Mouse (Mus musculus) hematopoietic stem cell, adult 5-6 weeks (primary cell): ENCODE results near the gene Sdc4. TPM values are rescaled to one million over a fixed set of nuclear protein-coding genes. Genes with fewer than 3 reads are reported as not detected.
A peak's percentile ranks its signal among the peaks of the same experiment; 100 is the strongest.

ENCODE experiments used
- ATAC-seq, 2 experiments: fragments of 125-278 bp in 1 of 2; replicated peaks in 1 of 2; 2 replicates each; pipeline ENCODE4 v1.8.0; 2016 to 2017; ENCODE audit warnings: inconsistent platforms in 2 of 2, mild to moderate bottlenecking in 2 of 2, moderate number of reproducible peaks in 2 of 2, low read depth in 1 of 2, moderate TSS enrichment in 1 of 2; ENCODE audit not compliant: low FRiP score in 2 of 2, poor library complexity in 2 of 2, severe bottlenecking in 2 of 2, insufficient read depth in 1 of 2, low TSS enrichment in 1 of 2
- total RNA-seq: library from RNA; stranded (forward); fragments of 172-1452, 232-1000 nt; gene quantifications from 2 replicates; pipeline ENCODE4 v1.2.3, GENCODE M21; 2017

Gene Sdc4
- total RNA-seq, 1 experiment from 2014 or later = 11.6 TPM

DNA sequence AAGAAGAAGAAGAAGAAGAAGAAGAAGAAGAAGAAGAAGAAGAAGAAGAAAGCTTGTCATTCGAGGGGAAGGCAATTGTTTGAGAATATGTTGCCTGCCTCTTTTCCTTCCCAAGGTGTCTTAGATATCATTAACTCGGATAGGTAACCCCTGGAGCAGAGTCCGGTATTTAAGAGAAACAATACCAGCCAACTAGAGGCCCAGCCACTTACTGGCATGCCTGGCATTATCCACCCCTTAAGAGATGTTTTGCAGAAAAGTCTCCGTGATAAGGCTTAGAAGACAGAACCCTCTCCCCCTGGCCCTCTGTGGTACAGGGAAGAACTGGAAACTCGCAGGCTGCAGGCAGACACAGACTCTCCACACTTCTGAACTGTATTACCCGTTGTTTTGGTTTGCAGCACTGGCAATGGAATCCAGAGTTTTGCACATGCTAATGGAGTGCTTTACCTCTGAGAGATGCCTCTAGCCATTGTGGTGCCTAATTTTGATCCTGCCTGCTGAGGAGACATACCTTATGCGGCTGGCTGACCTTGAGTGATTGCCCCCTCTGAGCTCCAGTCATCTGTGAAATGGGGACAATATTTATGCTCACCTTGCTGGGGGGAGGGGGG is 10.3 kb upstream of the Sdc4 start:
- no peak for ATAC-seq

DNA sequence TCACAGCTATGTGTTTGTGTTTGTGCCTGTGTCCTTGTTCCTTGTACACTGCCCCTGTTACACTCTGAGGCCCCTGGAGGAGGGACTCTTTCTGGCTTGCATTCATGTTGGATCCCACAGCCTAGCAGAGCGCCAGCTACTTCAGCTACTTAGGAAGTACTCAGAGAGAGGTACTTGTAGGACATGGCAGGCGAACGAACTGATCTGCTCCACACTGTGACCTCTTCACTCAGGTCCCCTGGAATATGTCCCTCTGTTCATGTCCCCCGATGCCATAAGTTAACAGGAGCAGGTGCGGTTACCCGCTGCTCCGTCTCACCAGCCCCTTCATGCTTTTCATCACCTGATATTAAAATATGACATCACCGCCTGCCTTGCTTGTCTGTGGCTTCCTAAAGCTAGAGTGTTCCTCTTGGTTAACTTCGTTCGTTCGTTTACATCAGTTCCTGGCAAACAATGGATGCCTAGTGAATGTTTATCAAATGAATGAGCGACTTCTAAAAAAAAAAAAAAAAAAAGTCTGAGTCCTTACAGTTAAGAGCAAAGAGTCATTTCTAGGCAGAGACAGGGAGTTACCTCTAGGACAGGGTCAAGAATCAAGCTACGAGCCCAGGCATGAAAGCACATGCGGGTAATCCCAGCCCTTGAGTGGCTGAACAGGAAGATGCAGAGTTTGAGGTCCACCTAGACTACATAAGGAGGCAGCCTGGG is 9.5 kb upstream of the Sdc4 start:
- no peak for ATAC-seq

- ATAC-seq = 0 out of 4 replicates have a peak, but pooled peaks of 1 of the 2 experiments have one; percentile 32
These were observed 8.5 kb upstream of the Sdc4 start for GRCm38 (mm10) chr2:164452000-164452676.

DNA sequence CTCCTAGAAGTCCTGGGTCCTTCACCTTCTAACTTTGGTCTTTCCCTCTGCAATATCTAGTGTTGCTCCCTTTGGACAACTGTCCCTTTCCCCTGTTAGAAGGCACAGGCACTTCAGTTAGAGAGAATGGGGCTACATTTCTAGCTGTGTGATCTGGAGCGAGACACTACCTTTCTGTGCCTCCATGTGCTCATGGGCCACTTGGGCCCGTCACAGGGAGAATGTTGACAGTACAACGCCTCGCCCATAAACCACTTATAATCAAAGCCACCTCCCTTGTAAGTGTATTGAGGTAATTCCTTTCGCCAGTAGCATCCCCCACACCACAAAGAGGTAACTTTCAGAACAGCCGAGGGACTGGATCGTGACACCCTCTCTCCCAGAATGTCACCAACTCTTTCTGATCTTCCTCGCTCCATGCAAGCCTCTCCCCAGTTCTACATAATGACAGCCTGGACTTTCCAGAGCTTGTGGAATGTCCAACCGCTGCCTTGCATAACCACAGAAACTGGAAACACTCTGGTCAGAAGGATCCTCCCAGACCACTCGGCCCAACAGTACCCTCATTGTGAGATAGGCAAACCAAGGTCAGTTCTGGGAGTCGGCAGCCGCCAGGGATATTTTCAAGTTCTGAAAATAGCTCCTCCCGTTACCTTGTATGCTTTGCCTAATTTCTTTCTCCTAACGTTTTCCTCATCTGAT is 5.8 kb upstream of the Sdc4 start:
- ATAC-seq = no peak

GRCm38 (mm10) chr2:164448921-164449320 is 5.2 kb upstream of the Sdc4 start:
- ATAC-seq = no peak

DNA sequence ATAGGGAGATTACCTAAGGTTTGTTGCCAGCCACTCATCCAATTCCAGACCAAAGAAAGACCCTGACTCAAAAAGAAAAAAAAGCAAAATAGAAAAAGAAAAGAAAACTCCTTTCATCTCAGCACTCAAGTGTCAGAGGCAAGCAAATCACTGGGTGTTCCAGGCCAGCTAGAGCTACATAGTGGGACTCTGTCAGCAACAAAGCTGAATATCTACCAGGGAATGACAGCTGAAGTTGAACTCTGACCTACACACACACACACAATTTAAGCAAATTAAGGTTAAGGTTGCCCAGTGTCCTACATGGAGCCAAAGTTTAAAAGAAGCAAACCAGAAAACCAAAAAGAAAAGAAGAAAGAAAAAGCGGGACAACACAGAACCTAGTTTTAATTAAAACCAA is 4.5 kb upstream of the Sdc4 start:
- no peak for ATAC-seq

DNA sequence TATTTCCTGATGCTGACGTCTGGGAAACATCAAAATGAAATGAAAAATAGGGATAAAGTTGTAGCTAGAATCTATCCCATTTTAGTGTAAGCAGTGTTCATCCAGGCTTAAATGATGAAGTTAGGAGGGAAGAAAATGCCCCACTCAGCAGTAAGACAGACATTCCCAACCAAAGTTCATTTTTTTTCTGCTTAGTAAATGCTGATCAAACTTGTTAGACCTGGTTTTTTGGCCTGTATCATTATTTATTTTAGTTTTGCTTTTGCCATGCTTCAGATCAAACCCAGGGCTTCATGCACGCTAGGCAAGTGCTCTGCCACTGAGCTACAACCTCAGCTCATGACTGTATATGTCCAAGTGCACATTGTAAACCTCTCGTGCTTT is 2.4 kb upstream of the Sdc4 start:
- no peak for ATAC-seq

- ATAC-seq = no peak
These were observed 1.9 kb upstream of the Sdc4 start for GRCm38 (mm10) chr2:164445399-164446085.

DNA sequence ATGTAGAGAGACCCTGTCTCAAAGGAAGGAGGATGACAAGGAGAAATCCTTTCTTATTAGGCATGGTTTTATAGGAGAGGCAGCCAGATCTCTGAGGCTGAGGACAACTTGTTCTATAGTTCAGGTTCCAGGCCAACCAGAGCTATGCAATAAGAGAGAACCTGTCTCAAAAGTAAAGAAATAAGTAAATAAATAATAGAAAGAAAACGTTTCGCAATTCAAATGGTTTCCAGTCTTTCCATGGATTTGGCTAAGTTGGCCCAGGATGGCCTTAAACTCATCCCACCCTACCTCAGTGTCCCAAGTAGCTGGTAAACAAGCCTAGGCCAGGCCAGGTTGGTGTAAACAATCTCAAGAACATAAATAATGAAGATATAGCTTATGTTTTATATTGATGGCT is 1.0 kb upstream of the Sdc4 start:
- no peak for ATAC-seq

DNA sequence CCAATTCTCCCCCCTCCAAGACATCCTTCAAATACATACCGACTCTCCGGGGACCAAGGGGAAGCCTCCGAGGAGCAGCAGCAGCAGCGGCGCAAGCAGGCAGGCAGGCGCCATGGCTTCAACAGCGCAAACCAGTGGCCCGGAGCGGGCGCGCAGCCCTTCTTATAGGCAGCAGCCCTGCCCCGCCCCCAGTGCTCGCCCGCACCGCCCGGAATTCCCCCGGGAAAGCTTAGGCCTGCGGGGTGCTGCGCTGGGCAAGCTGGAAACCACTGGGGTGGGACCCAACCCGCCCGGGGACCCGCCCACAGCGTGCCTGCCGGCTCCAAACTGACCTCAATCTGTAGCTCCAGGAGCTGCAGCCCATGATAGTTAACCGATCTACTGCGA is 643 bp downstream of the Sdc4 start:
- ATAC-seq = peak in 1 of 2 experiments; percentile 35; a peak in 1 of 4 replicates

DNA sequence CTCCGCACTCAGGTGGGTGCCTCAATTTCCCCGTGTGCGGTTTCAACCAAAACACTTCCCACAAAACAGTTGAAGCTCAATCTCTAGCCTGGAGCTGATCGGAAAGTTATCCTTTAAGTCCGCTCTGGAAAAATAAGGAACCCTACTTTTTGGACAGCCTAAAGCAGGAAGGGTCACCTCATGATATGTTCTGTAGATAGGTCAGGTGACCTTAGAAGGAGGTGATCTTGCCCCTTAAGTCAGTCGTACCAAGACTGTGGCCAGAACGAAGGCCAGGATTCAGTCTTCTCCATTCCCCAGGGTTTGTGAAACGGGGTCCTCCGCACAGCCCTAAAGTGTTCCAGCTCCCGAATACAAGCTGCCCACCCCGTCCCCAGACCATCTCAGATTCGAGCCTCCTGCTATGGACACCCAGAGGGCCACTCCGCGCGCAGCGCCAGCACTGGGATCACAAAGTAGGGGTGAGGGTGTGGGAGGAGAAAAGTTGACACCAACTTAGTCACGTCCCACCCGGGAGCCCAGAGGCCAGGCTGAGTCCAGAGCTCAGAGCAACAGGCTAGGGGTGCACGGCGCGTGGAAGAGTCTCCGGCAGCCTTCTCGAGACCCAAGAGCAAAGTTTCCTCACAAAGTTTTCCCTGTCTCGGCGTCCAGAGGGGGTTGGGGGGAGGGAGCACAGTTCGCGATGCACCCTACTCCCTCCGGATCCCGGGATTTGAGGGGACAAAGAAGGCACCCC is 1.2 kb downstream of the Sdc4 start:
- no peak for ATAC-seq

GRCm38 (mm10) chr2:164441731-164442130 is 2.0 kb downstream of the Sdc4 start:
- no peak for ATAC-seq

GRCm38 (mm10) chr2:164441155-164441554 is 2.5 kb downstream of the Sdc4 start:
- peak; percentile 85 to 92 for ATAC-seq

DNA sequence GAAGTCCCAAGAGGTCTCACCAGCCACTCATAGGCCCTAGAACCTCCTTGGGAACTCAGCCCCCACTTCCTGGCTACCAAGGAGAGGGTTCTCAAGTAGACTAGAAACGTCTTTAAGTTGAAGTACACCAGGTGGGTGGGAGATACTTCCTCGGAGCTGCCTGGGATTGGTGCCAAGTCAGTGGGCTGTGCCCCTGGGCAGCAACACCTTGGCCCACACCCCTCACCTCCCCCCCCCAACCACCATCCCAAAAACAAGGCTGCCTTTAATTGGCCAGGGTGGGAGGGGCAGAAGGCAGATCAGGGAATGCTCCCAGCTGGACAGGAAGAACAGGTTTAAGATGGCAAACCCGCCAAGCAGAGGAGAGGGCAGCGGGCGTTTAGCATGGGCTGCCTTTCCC is 3.4 kb downstream of the Sdc4 start:
- no peak for ATAC-seq

- ATAC-seq = no peak
These were observed 4.7 kb downstream of the Sdc4 start for GRCm38 (mm10) chr2:164439001-164439421.

GRCm38 (mm10) chr2:164438257-164438656 is 5.4 kb downstream of the Sdc4 start:
- no peak for ATAC-seq

DNA sequence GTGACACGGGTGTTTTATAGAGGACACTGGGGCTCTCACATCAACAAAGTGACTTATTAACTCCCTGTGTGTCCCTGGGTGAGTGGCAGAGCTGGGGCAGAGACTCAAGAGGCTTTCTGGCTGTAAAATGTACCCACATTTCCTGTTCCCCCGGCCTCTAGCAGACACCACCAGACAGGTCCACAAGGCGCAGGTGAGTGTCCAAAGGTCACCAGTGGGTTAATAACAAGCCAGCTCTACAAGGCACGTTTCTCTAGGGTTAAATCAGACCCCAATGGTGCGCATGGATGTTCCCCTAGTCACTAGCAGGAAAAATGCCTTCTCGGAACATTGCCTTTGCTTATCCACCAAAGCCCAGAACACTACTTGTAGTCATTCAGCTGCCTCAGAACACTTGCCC is 6.0 kb downstream of the Sdc4 start:
- no peak for ATAC-seq
